Mouse (Mus musculus) left cerebral cortex, adult 8-10 months (tissue): Measurements from ENCODE around the gene Hspb3. TPM values are rescaled to one million over a fixed set of nuclear protein-coding genes. Genes with fewer than 3 reads are reported as not detected.

Source experiments
- DNase-seq, 2 experiments: peaks; one replicate each; pipeline ENCODE4 v3.0.0; 2022; ENCODE audit warnings: low spot score in 2 of 2
- total RNA-seq, 4 experiments: library from RNA; stranded (reverse); gene quantifications; 2 replicates each; pipeline ENCODE4 v1.2.4; 2022

Hspb3 gene
- total RNA-seq, 4 experiments from 2014 or later = 3.5 to 6.1 (median 5.2) TPM

DNA sequence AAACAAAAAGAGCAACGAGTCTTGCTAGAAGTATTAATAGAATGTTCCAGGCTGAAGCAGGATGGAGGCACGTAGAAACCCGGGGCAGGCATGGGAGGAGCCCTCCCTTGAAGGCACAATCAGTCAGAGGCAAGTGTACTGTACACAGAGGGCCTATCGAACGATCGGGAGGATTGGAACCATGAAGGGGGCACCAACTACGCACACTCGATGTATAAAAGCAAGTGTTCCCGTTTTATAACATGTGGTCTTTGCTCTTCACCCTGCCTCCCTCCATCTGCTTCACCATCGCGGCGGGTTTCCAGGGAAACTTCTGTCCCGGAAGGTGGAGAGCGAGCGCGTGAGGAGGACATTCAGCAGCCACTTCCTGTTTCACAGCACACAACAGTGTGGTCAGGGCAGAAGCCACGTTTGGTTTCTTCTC is 27.7 kb downstream of the Hspb3 start:
- no peak for DNase-seq

DNA sequence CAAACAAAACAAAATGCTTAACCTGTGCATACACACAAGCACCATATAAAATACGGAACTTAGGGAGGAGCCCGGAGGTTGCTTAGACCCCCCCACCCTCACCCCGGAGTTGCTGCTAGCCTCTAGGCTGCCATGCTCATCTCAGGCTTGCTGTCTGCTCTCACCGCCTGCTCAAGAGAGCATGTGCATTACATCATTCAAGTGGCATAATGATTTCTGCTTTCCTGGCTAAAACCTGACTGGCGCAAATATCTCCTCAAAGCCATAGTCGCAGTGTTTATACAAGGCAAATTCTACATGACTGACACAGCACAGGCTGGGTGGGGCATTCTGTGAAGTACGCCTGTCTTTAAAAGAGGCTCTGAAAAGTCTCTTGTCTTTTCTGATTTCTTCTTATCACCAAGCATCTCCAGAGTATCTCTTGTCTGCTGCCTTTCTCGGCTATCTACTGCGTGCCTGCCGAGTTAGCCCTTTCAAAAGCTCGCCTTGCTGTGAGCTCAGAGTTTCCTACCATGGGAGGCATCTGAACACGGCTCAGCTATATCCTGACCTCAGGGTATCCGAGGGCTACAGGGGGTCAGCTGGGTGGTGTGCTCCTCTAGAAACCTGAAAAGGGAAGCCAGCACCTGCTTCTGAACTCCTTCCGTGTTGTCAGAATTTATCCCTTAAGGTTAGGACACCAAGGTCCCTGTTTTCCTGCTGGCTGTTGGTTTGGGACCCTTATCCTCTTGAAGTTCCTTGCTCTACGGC is 28.6 kb downstream of the Hspb3 start:
- DNase-seq = no peak

DNA sequence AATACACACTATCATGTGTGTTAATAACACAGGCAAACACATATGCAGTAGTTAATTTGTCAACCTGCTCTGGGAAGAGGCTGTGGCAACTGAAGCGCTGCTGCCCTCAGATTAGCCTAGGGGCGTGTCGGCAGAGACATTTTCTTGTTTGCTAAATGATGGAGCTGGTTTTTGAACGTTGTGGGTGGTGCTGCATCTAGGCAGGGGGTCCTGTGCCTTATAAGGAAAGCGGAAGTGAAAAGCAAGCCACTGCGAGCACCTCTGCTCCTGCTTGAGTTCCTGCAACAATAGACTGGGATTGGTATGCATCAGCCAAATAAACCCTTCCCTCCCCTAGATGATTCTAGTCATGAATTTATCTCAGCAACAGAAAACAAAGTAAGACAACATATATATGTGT is 31.0 kb downstream of the Hspb3 start:
- no peak for DNase-seq

DNA sequence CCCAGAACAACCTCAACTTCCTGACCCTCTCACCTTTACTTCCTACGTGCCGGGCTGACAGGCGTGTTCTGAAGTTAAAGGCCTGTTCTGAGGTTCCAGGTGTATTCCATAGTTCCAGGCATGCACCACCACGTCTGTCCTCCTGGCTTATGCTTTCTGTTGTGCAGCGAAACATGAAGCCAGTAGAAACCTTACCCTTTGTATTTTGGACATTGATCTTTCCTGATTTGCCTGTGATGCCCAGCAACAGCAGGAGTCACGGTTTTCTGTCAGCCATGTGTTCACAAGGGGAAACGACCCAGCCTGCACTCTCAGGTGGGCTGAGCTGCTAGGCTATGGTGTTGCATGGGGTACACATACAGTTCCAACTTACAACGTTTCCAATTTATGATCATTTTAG is 35.9 kb downstream of the Hspb3 start:
- no peak for DNase-seq

DNA sequence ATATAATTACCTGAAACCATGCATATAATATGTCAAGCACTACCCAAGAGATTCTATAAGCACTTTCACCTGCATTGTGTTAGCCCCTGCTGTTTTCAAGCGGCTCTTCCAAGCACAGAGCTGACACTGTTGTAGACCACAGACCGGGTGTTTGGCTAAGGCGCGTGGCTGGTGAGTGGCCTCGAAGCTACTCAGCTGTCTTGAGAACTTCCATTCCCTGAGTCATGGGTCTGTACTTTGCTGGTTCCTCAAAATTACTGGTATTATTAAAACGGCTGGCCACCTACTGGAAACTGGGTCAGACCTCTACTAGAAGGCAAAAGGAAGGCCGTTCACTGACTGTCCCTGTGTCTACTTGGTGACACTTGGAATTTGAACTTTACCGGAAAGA is 40.6 kb downstream of the Hspb3 start:
- no peak for DNase-seq

DNA sequence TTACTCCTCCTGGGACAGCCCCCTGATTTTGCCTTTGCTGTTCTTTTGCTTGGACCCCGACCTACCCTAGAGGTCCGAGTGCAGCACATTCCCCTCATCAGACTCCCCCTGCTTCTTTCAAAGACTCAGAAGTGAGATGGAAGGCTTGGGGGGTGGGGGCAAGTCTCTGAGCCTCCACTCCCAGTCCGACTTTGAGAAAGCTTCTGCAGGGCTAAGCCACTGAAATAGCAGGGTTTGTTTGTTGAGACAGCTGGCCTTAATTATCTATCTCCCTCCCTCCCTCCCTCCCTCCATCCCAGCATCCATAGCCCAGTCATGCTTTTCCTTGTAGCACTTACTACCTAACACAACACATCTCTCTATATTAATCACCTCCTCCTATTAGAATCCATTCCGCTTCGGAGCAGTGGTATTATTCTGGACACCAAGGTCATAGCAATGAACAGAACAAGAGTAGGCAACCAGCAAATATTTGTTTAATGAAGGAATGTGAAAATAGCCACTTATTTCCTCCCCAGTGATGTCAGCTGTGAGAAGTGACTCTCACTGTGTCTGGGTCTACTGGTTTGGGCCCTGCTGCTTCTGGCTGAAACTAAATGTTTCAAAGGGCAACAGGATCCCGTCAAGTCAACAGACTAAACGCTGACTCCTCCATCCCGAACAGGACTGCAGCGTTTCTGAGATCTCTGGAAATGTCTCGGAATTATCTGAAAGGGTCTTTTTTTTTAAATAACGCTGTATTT is 41.2 kb downstream of the Hspb3 start:
- DNase-seq = no peak

DNA sequence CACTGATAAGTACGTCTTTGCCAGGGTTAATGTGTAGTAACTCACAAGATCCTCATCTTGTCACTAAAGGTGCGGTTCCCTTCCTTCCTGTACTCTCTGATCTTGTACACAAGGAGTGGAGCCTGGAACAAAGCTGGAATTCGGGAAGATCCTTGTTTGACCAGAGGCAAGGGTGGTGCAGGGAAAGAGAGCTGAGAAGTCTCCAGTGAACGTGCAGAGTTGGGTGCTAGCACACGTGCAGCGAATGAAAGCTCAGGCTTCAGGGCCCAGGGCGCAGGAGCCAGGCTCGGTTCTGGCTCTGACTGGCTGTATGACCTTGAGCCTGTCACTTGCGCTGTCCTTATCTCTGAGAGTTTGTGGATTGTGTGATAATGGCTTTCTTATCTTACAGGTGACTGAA is 44.5 kb downstream of the Hspb3 start:
- DNase-seq = no peak

DNA sequence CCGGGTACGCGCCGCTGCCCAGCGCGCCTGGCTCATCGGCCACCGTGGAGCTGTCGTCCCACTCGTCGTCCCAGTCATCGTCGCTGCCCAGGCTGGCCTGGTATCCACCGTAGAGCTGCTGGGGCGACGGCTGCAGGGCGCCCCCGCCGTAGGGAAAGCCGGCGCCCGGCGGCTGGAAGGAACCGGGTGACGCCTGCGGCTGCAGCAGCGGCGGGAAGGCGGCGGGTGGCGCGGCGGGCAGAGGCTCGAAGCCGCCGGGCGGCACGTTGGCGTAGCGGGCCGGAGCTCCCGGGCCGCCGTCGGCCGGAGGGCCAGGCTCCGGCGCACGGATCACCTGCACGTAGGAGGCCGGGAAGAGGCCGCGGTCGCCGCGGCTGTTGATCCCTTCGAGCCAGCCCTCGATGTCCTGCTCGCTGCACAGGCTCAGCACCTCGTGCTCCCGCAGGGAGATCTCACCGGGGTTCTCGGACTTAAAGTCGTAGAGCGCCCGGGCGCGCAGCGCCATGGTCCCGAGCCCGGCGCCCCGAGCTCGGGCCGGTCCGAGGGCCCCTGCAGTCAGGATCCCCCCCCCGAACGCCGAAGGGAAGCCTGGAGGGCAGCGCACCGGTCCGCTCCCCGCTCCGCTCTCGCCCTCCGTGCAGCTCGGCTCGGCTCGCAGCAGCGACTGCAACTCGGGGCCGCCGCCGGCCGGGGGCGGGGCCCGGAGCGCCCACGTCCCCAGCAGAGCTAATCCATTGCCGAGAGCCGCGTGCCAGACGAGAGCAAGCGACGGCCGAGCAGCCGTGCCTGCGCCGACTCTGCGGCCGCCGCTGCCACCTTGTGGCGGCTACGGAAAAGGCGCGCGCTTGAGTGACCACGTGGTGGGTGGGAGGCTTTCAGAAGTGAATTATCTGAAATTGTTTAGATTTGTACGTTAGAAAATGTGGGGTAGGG is 45.3 kb downstream of the Hspb3 start, which contains the start of gene Snx18:
Snx18 (minus strand) TSS at position 674 of the 933 bp plus-strand sequence.
- peak; percentile 79 to 86 for DNase-seq

DNA sequence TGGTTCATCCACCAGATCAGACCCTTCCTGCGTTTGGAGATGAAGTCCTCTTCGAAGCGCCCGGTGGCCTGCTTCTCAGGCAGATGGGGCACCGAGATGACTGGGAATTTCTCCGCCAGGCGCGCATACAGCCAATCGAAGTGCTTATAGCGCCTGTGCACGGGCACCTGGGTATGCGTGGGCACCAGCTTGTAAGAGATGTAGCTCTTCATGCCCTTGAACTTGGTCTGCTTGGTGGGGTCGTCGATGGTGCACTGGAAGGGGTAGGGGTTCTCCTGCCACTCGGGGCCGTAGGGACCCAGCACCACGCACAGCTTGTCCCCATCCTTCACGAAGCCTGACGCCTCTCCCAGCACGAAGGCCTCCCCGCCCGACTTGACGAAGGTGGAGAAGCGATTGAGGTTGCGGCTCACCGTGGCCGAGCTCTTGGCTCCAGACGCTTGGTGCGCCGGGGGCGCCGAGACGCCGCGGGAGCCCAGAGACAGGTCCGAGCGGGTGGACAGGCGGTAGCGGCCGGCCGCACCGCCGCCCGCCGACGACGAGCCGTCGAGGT is 46.1 kb downstream of the Hspb3 start:
- DNase-seq = no peak

DNA sequence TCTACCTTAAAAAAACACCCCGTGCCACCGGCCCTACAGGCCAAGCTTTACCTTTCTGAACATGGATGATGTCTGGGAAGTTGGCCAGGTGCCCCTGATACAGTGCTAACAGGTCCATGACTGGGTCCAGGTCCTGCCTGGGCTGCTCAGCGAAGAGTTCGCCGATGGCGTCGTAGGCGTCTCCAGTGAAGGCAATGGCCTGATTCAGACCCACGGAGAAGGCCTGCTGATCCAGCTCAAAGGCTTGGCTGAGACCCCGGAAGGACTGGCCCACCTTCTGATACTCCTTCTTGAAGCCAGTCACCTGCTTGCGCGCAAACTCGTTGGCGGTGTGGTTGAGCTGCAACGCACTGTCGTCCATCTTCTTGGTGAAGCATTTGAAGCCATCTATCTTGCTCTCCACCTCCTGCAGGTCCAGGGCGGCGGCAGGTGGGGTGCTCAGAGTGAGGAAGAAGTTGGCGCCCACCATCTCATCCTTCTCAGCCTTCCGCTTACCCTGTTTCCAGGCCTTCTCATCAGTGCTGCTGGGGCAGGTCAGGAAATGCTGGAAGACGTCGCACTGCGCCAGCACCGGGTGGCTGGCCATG is 46.6 kb downstream of the Hspb3 start:
- no peak for DNase-seq

DNA sequence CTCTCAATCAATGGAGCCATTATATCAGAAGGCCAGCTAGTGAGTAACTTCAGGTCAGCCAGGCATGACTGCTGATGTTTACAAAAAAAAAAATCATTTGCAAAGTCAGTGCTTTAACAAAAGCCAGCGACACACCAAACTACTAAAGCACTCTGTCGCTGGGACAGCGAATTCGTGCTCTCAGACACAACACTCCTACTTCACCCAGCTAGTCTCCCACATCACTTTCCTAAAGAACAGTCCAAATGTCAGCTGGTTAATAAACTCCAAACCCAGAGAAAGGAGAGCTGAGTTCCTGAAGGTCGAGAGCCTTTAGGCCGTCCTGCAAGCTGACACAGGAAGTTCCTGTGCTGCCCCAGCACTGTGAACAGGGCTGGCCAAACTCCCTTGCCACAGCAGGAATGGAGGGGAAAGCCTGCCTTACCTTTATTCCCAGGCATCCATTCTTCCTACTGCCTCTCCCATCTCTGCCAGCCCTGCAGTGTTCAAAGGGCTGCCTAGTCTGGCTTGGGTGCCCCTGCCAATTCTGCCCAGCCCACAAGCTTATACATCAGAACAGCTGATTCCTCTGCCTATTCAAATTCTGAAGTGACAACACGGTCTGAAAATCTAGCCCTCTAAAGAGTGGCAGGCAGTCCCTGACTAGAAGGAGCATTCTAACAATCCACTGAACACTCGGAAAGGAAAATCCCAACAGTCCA is 47.4 kb downstream of the Hspb3 start:
- no peak for DNase-seq

DNA sequence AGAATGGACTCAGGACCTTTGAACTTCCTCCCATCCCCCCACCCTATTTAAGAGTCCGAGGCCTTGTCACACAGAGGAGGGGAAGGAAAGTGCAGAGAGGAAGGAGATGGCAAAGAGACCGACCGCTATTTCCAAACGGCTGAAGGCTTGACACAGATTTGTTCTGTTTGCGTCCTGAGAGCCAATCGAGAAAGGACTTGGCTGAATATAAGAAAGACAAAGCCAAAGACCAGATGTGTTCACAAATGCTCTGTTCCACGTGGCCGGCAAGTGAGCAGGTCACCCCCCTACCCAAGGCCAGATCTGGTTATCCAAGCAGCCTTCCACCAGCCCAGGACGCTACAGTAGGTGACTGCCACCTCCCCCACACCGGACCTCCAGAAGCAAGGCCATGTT is 47.9 kb downstream of the Hspb3 start:
- no peak for DNase-seq

DNA sequence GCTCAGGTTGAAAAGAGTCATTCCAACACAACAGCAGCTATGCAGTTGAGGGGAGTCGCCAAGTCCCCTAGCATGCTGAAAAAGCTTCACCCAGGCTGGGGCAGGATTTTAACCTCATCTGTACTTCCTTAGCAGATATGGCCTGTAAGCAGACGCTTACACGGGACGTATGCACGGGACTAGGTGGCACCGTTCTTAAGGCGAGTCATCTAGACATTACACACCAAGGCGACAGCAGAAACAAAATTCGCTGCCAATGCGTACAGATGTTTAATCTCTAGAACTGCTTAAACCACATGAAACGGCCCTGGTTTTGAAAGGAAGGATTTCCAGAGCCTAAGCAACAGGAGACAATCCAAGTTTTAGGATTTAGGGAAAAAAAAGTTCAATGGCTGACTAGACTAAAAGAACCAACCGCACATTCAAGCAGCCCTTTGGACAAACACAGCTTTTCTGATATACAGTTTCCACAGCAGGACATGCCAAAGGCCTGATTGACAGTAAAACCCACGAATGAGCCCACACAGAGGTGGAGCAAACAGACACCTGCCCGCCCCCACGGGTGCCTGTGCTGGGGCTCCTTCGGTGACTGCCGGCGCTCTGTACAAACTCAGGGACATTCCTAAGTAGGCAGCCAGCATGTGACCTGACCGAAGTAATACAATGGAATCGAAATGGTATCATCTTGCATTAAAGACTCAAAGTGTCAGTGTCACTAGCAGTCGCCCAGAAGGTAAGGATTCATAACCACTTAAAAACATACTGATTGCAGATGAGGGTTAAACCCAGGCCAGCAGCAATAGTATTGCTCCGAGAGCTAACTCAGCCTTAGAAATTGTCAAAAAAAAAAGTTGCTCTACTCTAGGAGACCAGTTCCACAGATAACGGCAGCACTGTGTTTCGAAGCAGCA is 48.6 kb downstream of the Hspb3 start:
- DNase-seq = peak in 1 of 2 experiments; percentile 65

DNA sequence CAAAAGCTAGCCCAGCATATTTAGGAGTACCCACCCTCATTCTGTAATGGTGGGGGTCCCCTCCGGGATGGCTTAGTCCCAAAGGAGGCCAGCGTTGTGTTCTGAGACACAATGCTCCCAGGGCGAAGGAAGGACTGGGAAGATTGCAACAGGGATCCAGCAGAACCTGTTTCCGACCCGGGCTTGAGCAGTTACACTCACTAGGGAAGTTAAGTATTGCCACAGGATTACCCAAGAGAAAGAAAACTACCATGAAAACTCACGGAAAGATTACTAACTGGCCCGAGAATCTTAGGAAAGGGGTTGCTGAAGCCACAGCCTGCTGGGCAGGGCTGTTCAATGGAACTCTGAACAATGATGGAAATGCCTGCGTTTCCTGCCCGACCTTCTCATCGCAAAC is 49.6 kb downstream of the Hspb3 start:
- DNase-seq = no peak

DNA sequence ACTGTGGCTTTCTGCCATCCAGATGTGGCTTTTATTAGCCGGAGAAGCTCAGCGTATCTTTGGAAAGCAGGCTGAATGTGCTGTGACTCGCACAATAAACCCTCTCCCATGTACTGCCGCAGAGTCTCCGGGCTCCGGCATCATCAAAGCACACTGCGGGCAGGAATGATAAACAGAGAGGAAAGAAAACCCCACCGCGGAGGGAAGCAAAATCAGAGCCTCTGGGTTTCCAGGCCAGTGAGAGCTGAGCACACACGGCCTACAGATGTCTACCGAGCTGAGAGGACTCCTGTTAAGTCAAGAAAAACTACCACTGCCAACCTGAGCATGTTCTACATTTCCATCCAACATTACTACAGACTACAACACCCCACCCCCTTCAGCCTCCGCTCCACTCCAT is 50.1 kb downstream of the Hspb3 start:
- no peak for DNase-seq
